Mouse (Mus musculus): ENCODE data around the gene Rad9a. TPM values are rescaled to one million over a fixed set of nuclear protein-coding genes. Genes with fewer than 3 reads are reported as not detected.

The Rad9a gene
- polyA plus RNA-seq, 1 experiment from 2014 or later, result 28.9 TPM

- Histone ChIP-seq H3K9ac (no peak overlapping the region), H3K36me3 (ENCODE audit: poor library complexity, severe bottlenecking) (peaks cover 12% of the 10 kb centered on the region), H3K27me3 (no peaks in the 10 kb centered on the region), H3K27ac (no peak overlapping the region), H3K4me2 (no peak overlapping the region), H3K4me3 (no peak overlapping the region), H3K9me3 (replicated peaks) (no peaks in the 10 kb centered on the region), H3K4me1 (peaks cover 17% of the 10 kb centered on the region)
- 88% methylated on average over 12 of the region's 12 CpGs for WGBS
- ATAC-seq, result no peak
Observed at GRCm38 (mm10) chr19:4189051-4189620, 12.3 kb downstream of the Rad9a start.

GRCm38 (mm10) chr19:4187303-4187702, 14.2 kb downstream of the Rad9a start:
- Histone ChIP-seq H3K4me1 (no peaks in the 10 kb centered on the region), H3K4me2 (no peak overlapping the region), H3K9me3 (replicated peaks) (no peaks in the 10 kb centered on the region), H3K27me3 (no peaks in the 10 kb centered on the region), H3K4me3 (no peak overlapping the region), H3K9ac (no peak overlapping the region), H3K27ac (no peak overlapping the region), H3K36me3 (ENCODE audit: poor library complexity, severe bottlenecking) (no peaks in the 10 kb centered on the region)
- ATAC-seq, result no peak
- 75% methylated on average over 3 of the region's 3 CpGs for WGBS

- 65% methylated on average over 15 of the region's 15 CpGs for WGBS
- no peak overlapping the region for H3K27ac ChIP-seq
- H3K4me3 ChIP-seq, result no peak overlapping the region
- no peaks in the 10 kb centered on the region for H3K36me3 ChIP-seq (ENCODE audit: poor library complexity, severe bottlenecking)
- H3K9me3 ChIP-seq (replicated peaks), result no peaks in the 10 kb centered on the region
- 0 out of 2 replicates have a peak overlapping the region, but pooled peaks have one; percentile 5 for H3K9ac ChIP-seq
- peaks cover 7% of the 10 kb centered on the region for H3K4me1 ChIP-seq
- no peaks in the 10 kb centered on the region for H3K27me3 ChIP-seq
- ATAC-seq, result no peak
- no peak overlapping the region for H3K4me2 ChIP-seq
Observed at GRCm38 (mm10) chr19:4184976-4185975, 16.2 kb downstream of the Rad9a start.

GRCm38 (mm10) chr19:4183689-4184088, 17.8 kb downstream of the Rad9a start:
- WGBS, result 61% methylated on average over 2 of the region's 2 CpGs
- Histone ChIP-seq H3K4me2 (no peak overlapping the region), H3K27ac (no peak overlapping the region), H3K27me3 (no peaks in the 10 kb centered on the region), H3K9ac (no peak overlapping the region), H3K9me3 (replicated peaks) (no peaks in the 10 kb centered on the region), H3K4me3 (no peak overlapping the region), H3K4me1 (peaks cover 7% of the 10 kb centered on the region), H3K36me3 (ENCODE audit: poor library complexity, severe bottlenecking) (no peaks in the 10 kb centered on the region)
- no peak for ATAC-seq

GRCm38 (mm10) chr19:4181892-4182291, 19.6 kb downstream of the Rad9a start:
- Histone ChIP-seq H3K4me3 (no peak overlapping the region), H3K4me2 (no peak overlapping the region), H3K4me1 (peaks cover 7% of the 10 kb centered on the region), H3K27ac (no peak overlapping the region), H3K27me3 (no peaks in the 10 kb centered on the region), H3K9ac (0 out of 2 replicates have a peak overlapping the region, but pooled peaks have one; percentile 18), H3K9me3 (replicated peaks) (no peaks in the 10 kb centered on the region), H3K36me3 (ENCODE audit: poor library complexity, severe bottlenecking) (no peaks in the 10 kb centered on the region)
- 42% methylated on average over 3 of the region's 3 CpGs for WGBS
- no peak for ATAC-seq

GRCm38 (mm10) chr19:4180411-4180810, 21.1 kb downstream of the Rad9a start:
- no peaks in the 10 kb centered on the region for H3K36me3 ChIP-seq (ENCODE audit: poor library complexity, severe bottlenecking)
- no peak for ATAC-seq
- no peak overlapping the region for H3K4me3 ChIP-seq
- WGBS, result 87% methylated on average over 7 of the region's 7 CpGs
- no peak overlapping the region for H3K27ac ChIP-seq
- no peak overlapping the region for H3K4me2 ChIP-seq
- H3K4me1 ChIP-seq, result peaks cover 14% of the 10 kb centered on the region
- no peak overlapping the region for H3K9ac ChIP-seq
- H3K27me3 ChIP-seq, result 0 out of 2 replicates have a peak, but pooled peaks cover 4% of the 10 kb centered on the region
- H3K9me3 ChIP-seq (replicated peaks), result no peaks in the 10 kb centered on the region

GRCm38 (mm10) chr19:4175368-4175947, 26.0 kb downstream of the Rad9a start, which contains the start of gene Carns1:
TSS of gene Carns1 (minus strand) at chr19:4175479.
- WGBS, result 1% methylated on average over 11 of the region's 11 CpGs
- no peak within 1 kb of the TSS for H3K27ac ChIP-seq
- H3K36me3 ChIP-seq (ENCODE audit: poor library complexity, severe bottlenecking), result no peaks in the 10 kb centered on the region
- ATAC-seq, result no peak
- H3K9me3 ChIP-seq (replicated peaks), result no peaks in the 10 kb centered on the region
- H3K4me3 ChIP-seq, result no peak within 1 kb of the TSS
- H3K27me3 ChIP-seq, result 0 out of 2 replicates have a peak, but pooled peaks cover 7% of the 10 kb centered on the region
- H3K9ac ChIP-seq, result peak within 1 kb of the TSS; percentile 55
- peak within 1 kb of the TSS; percentile 36 for H3K4me2 ChIP-seq
- peaks cover 11% of the 10 kb centered on the region for H3K4me1 ChIP-seq

- Histone ChIP-seq H3K9me3 (replicated peaks) (no peaks in the 10 kb centered on the region), H3K36me3 (ENCODE audit: poor library complexity, severe bottlenecking) (no peaks in the 10 kb centered on the region), H3K27ac (no peak overlapping the region), H3K27me3 (0 out of 2 replicates have a peak, but pooled peaks cover 7% of the 10 kb centered on the region), H3K4me3 (no peak overlapping the region), H3K4me1 (peaks cover 22% of the 10 kb centered on the region), H3K4me2 (no peak overlapping the region), H3K9ac (peak overlapping the region; percentile 2; the same call in 1 of the 2 replicates)
- 56% methylated on average over 11 of the region's 11 CpGs for WGBS
- no peak for ATAC-seq
Observed at GRCm38 (mm10) chr19:4172925-4173324, 28.5 kb downstream of the Rad9a start.

- H3K4me3 ChIP-seq, result no peak overlapping the region
- ATAC-seq, result no peak
- no peak overlapping the region for H3K4me2 ChIP-seq
- no peak overlapping the region for H3K27ac ChIP-seq
- H3K4me1 ChIP-seq, result peaks cover 22% of the 10 kb centered on the region
- no peaks in the 10 kb centered on the region for H3K36me3 ChIP-seq (ENCODE audit: poor library complexity, severe bottlenecking)
- peak overlapping the region; percentile 31; the same call in 1 of the 2 replicates for H3K9ac ChIP-seq
- 75% methylated on average over 13 of the region's 13 CpGs for WGBS
- no peaks in the 10 kb centered on the region for H3K9me3 ChIP-seq (replicated peaks)
- H3K27me3 ChIP-seq, result 0 out of 2 replicates have a peak, but pooled peaks cover 7% of the 10 kb centered on the region
Observed at GRCm38 (mm10) chr19:4171393-4172290, 29.8 kb downstream of the Rad9a start.

- H3K9ac ChIP-seq, result 0 out of 2 replicates have a peak overlapping the region, but pooled peaks have one; percentile 31
- no peak for ATAC-seq
- H3K4me1 ChIP-seq, result peaks cover 19% of the 10 kb centered on the region
- H3K27ac ChIP-seq, result no peak overlapping the region
- H3K4me2 ChIP-seq, result no peak overlapping the region
- no peak overlapping the region for H3K4me3 ChIP-seq
- WGBS, result 89% methylated on average over 10 of the region's 10 CpGs
- no peaks in the 10 kb centered on the region for H3K9me3 ChIP-seq (replicated peaks)
- 0 out of 2 replicates have a peak, but pooled peaks cover 4% of the 10 kb centered on the region for H3K27me3 ChIP-seq
- H3K36me3 ChIP-seq (ENCODE audit: poor library complexity, severe bottlenecking), result no peaks in the 10 kb centered on the region
Observed at GRCm38 (mm10) chr19:4170723-4171392, 30.6 kb downstream of the Rad9a start.

GRCm38 (mm10) chr19:4169810-4170209, 31.7 kb downstream of the Rad9a start:
- Histone ChIP-seq H3K4me1 (peaks cover 10% of the 10 kb centered on the region), H3K4me3 (peak overlapping the region; percentile 44), H3K9me3 (replicated peaks) (no peaks in the 10 kb centered on the region), H3K9ac (peak overlapping the region; percentile 83), H3K4me2 (peak overlapping the region; percentile 84), H3K27ac (peak overlapping the region; percentile 88), H3K36me3 (ENCODE audit: poor library complexity, severe bottlenecking) (no peaks in the 10 kb centered on the region), H3K27me3 (0 out of 2 replicates have a peak, but pooled peaks cover 3% of the 10 kb centered on the region)
- peak; percentile 42 for ATAC-seq
- 7% methylated on average over 26 of the region's 27 CpGs for WGBS
